Mouse (Mus musculus) erythroid progenitor cell, adult 5-6 weeks (primary cell): ENCODE results near the gene Igsf9b. TPM values are rescaled to one million over a fixed set of nuclear protein-coding genes. Genes with fewer than 3 reads are reported as not detected.

Experiments
- ATAC-seq: replicated peaks from 2 replicates; pipeline ENCODE4 v1.8.0; 2016; ENCODE audit warnings: moderate number of reproducible peaks, mild to moderate bottlenecking, moderate TSS enrichment, inconsistent platforms; ENCODE audit not compliant: poor library complexity, low FRiP score, severe bottlenecking
- total RNA-seq, 2 experiments: library from RNA; stranded (forward) in 1 of 2; stranded (reverse) in 1 of 2; fragments of 150-400 nt in 1 of 2; fragments of 186-747, 209-891 nt in 1 of 2; gene quantifications; 2 replicates each; pipeline versions ENCODE4 v1.2.3 to v1.2.4; 2015 to 2017; ENCODE audit warnings: low replicate concordance in 2 of 2

Gene Igsf9b
- total RNA-seq, 2 experiments from 2014 or later = not detected

DNA sequence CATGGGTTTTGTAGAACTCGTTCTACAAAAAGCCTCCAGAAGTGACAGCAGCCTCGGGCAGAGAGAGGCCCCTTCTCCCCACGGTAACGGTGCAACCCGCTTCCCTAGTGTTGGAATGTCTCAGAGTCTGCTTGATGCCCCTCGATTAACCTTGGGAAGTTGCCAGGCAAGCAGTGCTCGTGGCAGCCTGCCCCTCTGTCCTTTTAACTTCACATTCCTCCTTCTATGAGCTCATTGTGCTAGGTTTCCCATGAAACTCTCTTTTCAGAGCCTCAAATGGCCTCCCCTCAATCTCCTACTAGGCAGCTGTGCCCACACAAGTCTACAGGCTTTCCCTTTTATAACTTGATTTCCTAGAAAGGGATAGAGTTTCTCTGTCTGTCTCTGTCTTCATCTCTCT, 10.6 kb upstream of the Igsf9b start:
- ATAC-seq = no peak

GRCm38 (mm10) chr9:27289543-27290308, 9.3 kb upstream of the Igsf9b start:
- ATAC-seq = no peak

DNA sequence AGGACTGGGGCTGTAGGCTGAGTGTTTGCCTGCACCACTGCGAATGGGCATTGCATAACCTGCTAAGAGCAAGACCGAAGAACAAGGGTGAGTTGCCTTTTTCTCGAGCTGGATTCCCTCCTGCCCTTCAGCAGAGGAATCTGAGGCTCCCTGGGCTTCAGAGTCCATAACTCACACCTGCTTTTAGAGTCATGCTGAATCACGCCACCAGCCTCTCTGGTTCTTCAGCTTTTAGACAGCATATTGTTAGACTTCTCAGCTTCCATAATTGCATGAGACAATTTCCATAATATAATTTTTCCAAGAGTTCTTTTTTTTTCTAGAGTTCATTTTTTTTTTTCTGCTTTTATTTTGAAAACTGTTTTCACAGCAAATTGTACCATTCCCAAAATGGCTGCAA, 4.6 kb upstream of the Igsf9b start:
- no peak for ATAC-seq

DNA sequence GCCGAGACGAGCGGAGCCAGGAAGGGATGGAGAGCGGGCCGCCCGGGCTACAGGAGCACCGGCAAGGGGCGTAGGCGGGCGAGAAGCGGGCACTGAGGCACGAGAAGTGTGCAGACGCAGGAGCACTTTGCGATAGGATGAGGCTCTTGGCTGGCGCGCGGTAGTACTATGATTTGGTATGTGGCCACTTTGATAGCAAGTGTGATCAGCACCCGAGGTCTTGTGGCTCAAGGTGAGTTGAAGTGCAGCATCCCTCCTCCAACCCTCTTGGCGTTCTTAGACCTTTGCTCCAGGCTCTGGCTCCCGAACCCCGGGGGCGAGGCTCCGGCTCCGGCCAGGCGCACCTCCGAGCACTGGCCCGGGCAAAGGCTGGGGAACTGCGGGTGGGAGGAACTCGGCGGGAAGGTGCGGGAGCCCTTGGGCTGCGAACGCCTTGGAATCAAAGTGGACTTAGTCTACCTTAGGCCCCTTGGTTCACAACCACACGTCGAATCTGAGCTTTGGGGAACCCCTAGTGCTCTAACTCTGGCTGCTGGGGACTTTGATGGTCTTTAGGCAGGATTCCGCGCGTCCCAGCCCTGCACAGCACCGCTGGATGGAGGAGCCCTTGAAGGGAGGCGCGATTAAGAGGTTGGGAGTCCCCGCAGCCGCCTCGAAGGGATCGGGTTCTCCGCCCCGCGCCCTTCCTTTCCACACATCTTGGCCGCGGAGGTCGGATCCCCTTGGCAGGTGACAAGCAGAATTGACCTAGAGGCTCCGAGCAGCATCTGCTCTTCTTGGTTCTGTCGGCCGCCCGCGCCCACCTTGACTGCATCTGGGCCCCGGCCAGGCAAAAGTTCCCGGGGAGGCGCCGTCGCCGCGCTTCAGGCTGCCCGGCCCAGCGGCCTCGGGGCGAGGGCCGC, 533 bp downstream of the Igsf9b start:
- no peak for ATAC-seq

GRCm38 (mm10) chr9:27300188-27300691, 1.2 kb downstream of the Igsf9b start:
- no peak for ATAC-seq

DNA sequence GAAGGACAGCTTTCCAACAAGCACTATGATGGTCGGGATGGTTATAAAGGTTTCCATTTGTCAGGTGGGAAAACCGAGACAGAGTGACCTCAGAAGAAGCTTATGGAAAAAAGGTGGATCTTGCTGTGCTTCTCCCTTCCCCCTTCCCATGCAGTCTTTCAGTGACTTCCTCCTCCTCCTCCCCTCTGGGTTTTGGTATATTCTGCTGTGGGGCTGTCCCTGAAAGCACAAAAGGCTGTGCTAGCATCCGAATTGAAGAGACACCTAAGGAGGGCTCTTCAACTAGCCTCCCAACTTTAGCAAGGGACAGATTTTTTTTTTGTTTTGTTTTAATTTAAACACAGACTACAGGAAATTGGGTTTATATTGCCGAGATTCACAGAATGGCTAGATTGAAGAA, 1.7 kb downstream of the Igsf9b start:
- ATAC-seq = no peak

DNA sequence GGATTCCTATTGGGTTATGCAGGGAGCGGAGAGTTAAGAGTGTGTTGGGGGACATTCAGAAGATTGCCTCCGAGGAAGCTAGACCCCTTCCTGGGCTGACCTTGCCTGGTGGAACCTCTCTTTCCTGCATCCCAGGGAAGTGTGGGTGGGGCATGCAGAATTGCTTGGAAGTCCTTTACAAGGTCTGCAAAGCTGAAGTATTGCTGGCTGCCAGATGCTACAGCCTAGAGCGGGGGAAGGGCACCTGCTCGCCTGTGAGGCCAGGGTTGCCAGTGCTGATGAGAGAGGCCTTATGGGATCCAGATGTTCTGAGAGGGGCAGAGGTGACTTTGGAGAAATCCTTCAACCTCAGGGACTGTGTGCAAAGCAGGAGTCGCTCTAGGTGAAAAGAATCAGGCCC, 2.5 kb downstream of the Igsf9b start:
- no peak for ATAC-seq

DNA sequence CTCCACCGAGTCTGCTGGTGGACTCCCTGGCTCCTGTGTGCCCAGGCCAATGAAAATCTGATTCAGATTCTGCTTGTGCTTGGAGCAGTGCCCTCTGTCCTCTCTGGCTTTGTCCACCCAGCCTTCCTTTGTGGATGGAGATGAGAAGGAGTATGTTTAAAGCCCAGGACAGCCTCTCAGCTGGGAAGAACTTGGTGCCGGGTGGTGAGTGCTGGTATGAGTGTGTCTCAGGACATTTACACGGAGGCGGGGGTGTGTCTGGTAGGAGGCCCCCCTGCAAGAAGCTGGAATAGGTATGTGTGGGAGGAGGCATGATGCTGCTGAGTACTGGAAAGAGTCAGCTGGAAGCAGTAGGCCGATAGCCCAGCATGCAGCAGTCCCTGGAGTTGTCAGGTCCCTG, 3.3 kb downstream of the Igsf9b start:
- no peak for ATAC-seq

GRCm38 (mm10) chr9:27303571-27304484, 4.8 kb downstream of the Igsf9b start:
- ATAC-seq = no peak

DNA sequence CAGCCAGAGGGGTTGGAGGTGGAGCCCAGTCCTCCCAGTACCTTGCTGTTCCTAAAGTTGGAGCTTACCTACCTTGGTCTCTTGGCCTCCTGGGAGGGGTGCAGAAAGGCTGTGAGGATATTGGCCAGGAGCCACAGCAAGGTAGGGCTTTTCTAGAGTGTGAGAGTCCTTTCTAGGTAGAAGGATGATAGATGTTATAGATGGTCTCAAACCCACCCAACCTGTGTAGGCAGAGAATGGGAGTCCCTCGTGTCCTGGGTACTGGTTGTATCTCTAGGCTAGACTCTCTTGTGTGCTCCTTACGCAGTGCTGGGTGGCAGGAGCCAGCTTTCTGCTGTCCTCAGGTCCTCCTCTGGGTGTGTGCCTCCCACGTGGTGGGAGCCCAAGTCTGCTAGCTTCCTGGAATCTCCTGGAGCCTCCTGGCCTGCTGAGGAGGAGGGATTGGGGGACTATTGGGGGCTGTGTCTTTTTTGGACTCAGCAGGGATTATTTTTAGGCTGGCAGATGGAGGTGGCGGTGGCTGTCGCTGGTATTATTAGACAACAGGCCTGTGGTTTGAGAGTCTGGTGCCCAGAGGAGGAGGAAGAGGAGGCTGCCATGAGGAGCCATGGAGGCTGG, 5.6 kb downstream of the Igsf9b start:
- no peak for ATAC-seq

GRCm38 (mm10) chr9:27305502-27305901, 6.5 kb downstream of the Igsf9b start:
- ATAC-seq = no peak

DNA sequence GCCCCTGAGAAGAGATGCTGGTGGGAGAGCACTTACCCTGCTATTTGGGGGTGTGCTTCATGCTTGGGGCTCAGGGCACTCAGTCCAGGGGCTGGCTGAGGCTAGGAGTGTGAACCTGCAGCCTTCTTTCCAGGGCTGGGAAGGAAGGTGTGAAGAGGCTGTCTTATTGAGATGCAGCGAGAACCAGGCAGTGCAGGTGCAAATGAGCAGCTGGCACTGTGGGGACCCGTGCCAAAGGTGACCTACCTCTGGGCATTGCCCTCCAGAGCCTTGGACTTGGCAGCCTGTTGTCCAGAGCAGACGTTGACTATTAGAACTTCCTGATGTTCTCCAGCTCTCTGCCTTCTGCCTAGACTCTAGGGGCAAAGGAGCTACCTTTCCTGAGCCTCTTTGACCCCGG, 7.6 kb downstream of the Igsf9b start:
- ATAC-seq = no peak

GRCm38 (mm10) chr9:27307265-27307664, 8.3 kb downstream of the Igsf9b start:
- ATAC-seq = no peak

GRCm38 (mm10) chr9:27308045-27308444, 9.0 kb downstream of the Igsf9b start:
- no peak for ATAC-seq

GRCm38 (mm10) chr9:27308561-27308960, 9.6 kb downstream of the Igsf9b start:
- no peak for ATAC-seq

- ATAC-seq = no peak
Observed at GRCm38 (mm10) chr9:27310005-27310404, 11.0 kb downstream of the Igsf9b start.

- ATAC-seq = no peak
Observed at GRCm38 (mm10) chr9:27313427-27313826, 14.4 kb downstream of the Igsf9b start.

- ATAC-seq = no peak
Observed at GRCm38 (mm10) chr9:27321267-27321666, 22.3 kb downstream of the Igsf9b start.

GRCm38 (mm10) chr9:27322277-27322676, 23.3 kb downstream of the Igsf9b start:
- ATAC-seq = no peak
